Mouse (Mus musculus): ENCODE data around the gene Ccdc24. TPM values are rescaled to one million over a fixed set of nuclear protein-coding genes. Genes with fewer than 3 reads are reported as not detected.
A peak's percentile ranks its signal among the peaks of the same experiment; 100 is the strongest.

Ccdc24 gene
- total and polyA plus RNA-seq, 3 experiments: 0.19 to 0.36 TPM; not detected in 1

GRCm38 (mm10) chr4:117914591-117915442 lies 42.5 kb upstream of the Ccdc24 start, which contains the start of gene Ipo13 (continued):
- no peak for TF ChIP-seq RCOR1 (IDR thresholded peaks at IDR 0.05; ENCODE audit: low read depth, low read length)
- peak; percentile 83 for TF ChIP-seq ELF1 (IDR thresholded peaks at IDR 0.05; ENCODE audit: low read depth, low read length)
- TF ChIP-seq SMC3 (IDR thresholded peaks at IDR 0.05; ENCODE audit: low read depth, low read length): peak; percentile 5; the same call in 1 of the 2 replicates
- TF ChIP-seq ZMIZ1 (IDR thresholded peaks at IDR 0.05; ENCODE audit: low read depth, low read length): peak; percentile 76
- peak; percentile 97; the same call in 1 of the 2 replicates for TF ChIP-seq SIN3A (IDR thresholded peaks at IDR 0.05; ENCODE audit: low read length)
- no peak; the same call in 1 of the 2 replicates for TF ChIP-seq BHLHE40 (IDR thresholded peaks at IDR 0.05; ENCODE audit: borderline replicate concordance, low read depth, low read length)
- TF ChIP-seq EP300 (IDR thresholded peaks at IDR 0.05; ENCODE audit: low read depth in 1 of 2, low read length in 2 of 2): no peak; a peak in 1 of 4 replicates
- peak; percentile 99 for TF ChIP-seq MYC (IDR thresholded peaks at IDR 0.05; ENCODE audit: low read depth, low read length)

DNA sequence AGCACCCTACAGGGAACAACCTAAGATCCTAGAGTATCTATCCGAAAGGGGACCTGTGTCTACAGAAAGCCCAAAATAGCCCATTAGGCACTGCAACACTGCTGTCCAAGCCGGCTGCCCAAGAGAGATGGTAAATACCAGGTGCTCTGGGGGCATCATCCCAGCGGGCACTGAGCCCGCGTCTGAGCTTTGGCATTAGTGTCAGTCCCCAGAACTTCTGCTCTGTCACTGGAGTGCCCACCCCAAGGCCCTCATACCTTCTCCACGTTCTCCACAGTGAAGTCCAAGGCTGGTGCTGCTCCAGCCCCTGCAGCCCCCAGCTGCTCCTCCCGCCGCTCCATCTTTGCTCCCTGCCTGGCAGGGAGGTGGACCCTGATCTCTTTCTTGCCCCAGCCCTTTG lies 41.7 kb upstream of the Ccdc24 start:
- Histone ChIP-seq H3K36me3 (ENCODE audit: control insufficient read depth in 1 of 2, insufficient read depth in 2 of 2, low read length in 2 of 2) (peaks cover 0 to 34% of the 10 kb centered on the region in 2 experiments; a peak in 2 of 4 replicates), H3K4me1 (ENCODE audit: control insufficient read depth in 1 of 2, insufficient read depth in 2 of 2, low read length in 2 of 2) (peaks cover 13 to 33% of the 10 kb centered on the region in 2 experiments), H3K79me2 (ENCODE audit: control insufficient read depth, insufficient read depth, low read length, poor library complexity) (peaks cover 41% of the 10 kb centered on the region), H3K9me3 (replicated peaks; ENCODE audit: insufficient read depth, low read length) (no peaks in the 10 kb centered on the region), H3K27me3 (ENCODE audit: control insufficient read depth in 1 of 2, insufficient read depth in 2 of 2, low read length in 2 of 2) (no peaks in the 10 kb centered on the region), H3K27ac (ENCODE audit: control insufficient read depth, low read depth, low read length) (no peak overlapping the region), H3K4me3 (ENCODE audit: control insufficient read depth in 1 of 2, insufficient read depth in 1 of 2, low read depth in 2 of 2, low read length in 2 of 2) (peak overlapping the region; percentile 90 to 96), H3K9ac (ENCODE audit: control insufficient read depth, low read depth, low read length, poor library complexity, severe bottlenecking) (peak overlapping the region; percentile 75)
- TF ChIP-seq TAL1 (IDR thresholded peaks at IDR 0.05; ENCODE audit: low read length): no peak
- TF ChIP-seq EP300 (IDR thresholded peaks at IDR 0.05; ENCODE audit: low read depth in 1 of 2, low read length in 2 of 2): no peak
- no peak for TF ChIP-seq CTCF (IDR thresholded peaks at IDR 0.05 in 2 of 3, conservative IDR thresholded peaks at IDR 0.05 in 1 of 3; ENCODE audit: control insufficient read depth in 1 of 3, insufficient read depth in 1 of 3, low read depth in 2 of 3, low read length in 3 of 3, poor library complexity in 1 of 3, severe bottlenecking in 1 of 3)
- TF ChIP-seq MEF2A (IDR thresholded peaks at IDR 0.05; ENCODE audit: extremely low read depth, insufficient replicate concordance, low read depth, low read length, poor library complexity, severe bottlenecking): no peak
- no peak for TF ChIP-seq GATA1 (IDR thresholded peaks at IDR 0.05; ENCODE audit: low read depth, low read length)
- TF ChIP-seq MYB (IDR thresholded peaks at IDR 0.05; ENCODE audit: low read depth, low read length): no peak
- no peak for TF ChIP-seq ZC3H11A (IDR thresholded peaks at IDR 0.05; ENCODE audit: low read depth, low read length)
- TF ChIP-seq POLR2AphosphoS5 (IDR thresholded peaks at IDR 0.05; ENCODE audit: borderline replicate concordance, low read depth, low read length): no peak
- TF ChIP-seq MAX (IDR thresholded peaks at IDR 0.05; ENCODE audit: low read length): no peak
- TF ChIP-seq USF1 (IDR thresholded peaks at IDR 0.05; ENCODE audit: low read depth, low read length): no peak
- TF ChIP-seq CHD1 (IDR thresholded peaks at IDR 0.05; ENCODE audit: low read depth, low read length): no peak
- no peak for TF ChIP-seq ZMIZ1 (IDR thresholded peaks at IDR 0.05; ENCODE audit: low read depth, low read length)
- TF ChIP-seq USF2 (IDR thresholded peaks at IDR 0.05; ENCODE audit: borderline replicate concordance in 1 of 2, insufficient read depth in 1 of 2, low read depth in 1 of 2, low read length in 2 of 2): no peak
- no peak for TF ChIP-seq ZNF384 (IDR thresholded peaks at IDR 0.05; ENCODE audit: low read depth, low read length)
- no peak for TF ChIP-seq RCOR1 (IDR thresholded peaks at IDR 0.05; ENCODE audit: low read depth, low read length)
- TF ChIP-seq MAFK (IDR thresholded peaks at IDR 0.05; ENCODE audit: borderline replicate concordance, low read depth, low read length): no peak
- no peak for TF ChIP-seq E2F4 (IDR thresholded peaks at IDR 0.05; ENCODE audit: borderline replicate concordance, low read depth, low read length)
- TF ChIP-seq CHD2 (IDR thresholded peaks at IDR 0.05; ENCODE audit: low read length): no peak
- DNase-seq (ENCODE audit: low read depth, low spot score): peak; percentile 18

Data from MEL (cell line).